Mouse (Mus musculus): Measurements from ENCODE around the gene Pan3. TPM values are rescaled to one million over a fixed set of nuclear protein-coding genes. Genes with fewer than 3 reads are reported as not detected.

Pan3 gene
- polyA plus RNA-seq, 1 experiment from 2014 or later, result 71.9 TPM

- no peak overlapping the region for H3K4me2 ChIP-seq (replicated peaks)
- no peak overlapping the region for H3K9ac ChIP-seq (replicated peaks)
- peaks cover 60% of the 10 kb centered on the region for H3K4me1 ChIP-seq
- H3K27me3 ChIP-seq, result no peaks in the 10 kb centered on the region
- no peak overlapping the region for H3K4me3 ChIP-seq
- 66% methylated on average over 2 of the region's 2 CpGs for WGBS
- H3K27ac ChIP-seq (replicated peaks), result peak overlapping the region; percentile 12; the same call in 1 of the 2 replicates
- no peaks in the 10 kb centered on the region for H3K36me3 ChIP-seq
- H3K9me3 ChIP-seq, result no peaks in the 10 kb centered on the region
- no peak for ATAC-seq (replicated peaks)
These were observed 5.8 kb downstream of the Pan3 start for GRCm38 (mm10) chr5:147435751-147436150.

GRCm38 (mm10) chr5:147436491-147436890 lies 6.5 kb downstream of the Pan3 start:
- Histone ChIP-seq H3K4me1 (peaks cover 58% of the 10 kb centered on the region), H3K27ac (replicated peaks) (0 out of 2 replicates have a peak overlapping the region, but pooled peaks have one; percentile 31), H3K9ac (replicated peaks) (no peak overlapping the region), H3K4me2 (replicated peaks) (no peak overlapping the region), H3K4me3 (no peak overlapping the region), H3K9me3 (no peaks in the 10 kb centered on the region), H3K36me3 (no peaks in the 10 kb centered on the region), H3K27me3 (no peaks in the 10 kb centered on the region)
- 36% methylated on average over 5 of the region's 5 CpGs for WGBS
- no peak for ATAC-seq (replicated peaks)

- Histone ChIP-seq H3K27me3 (no peaks in the 10 kb centered on the region), H3K9ac (replicated peaks) (no peak overlapping the region), H3K9me3 (no peaks in the 10 kb centered on the region), H3K4me2 (replicated peaks) (no peak overlapping the region), H3K4me3 (no peak overlapping the region), H3K4me1 (peaks cover 22% of the 10 kb centered on the region), H3K36me3 (no peaks in the 10 kb centered on the region), H3K27ac (replicated peaks) (no peak overlapping the region)
- no peak for ATAC-seq (replicated peaks)
- 77% methylated on average over 3 of the region's 3 CpGs for WGBS
These were observed 11.1 kb downstream of the Pan3 start for GRCm38 (mm10) chr5:147440996-147441507.

GRCm38 (mm10) chr5:147441979-147442378 lies 12.0 kb downstream of the Pan3 start:
- H3K9me3 ChIP-seq, result no peaks in the 10 kb centered on the region
- H3K4me1 ChIP-seq, result peaks cover 13% of the 10 kb centered on the region
- 89% methylated on average over 1 of the region's 1 CpGs for WGBS
- no peak overlapping the region for H3K4me2 ChIP-seq (replicated peaks)
- no peak overlapping the region for H3K9ac ChIP-seq (replicated peaks)
- ATAC-seq (replicated peaks), result no peak
- H3K27ac ChIP-seq (replicated peaks), result no peak overlapping the region
- no peaks in the 10 kb centered on the region for H3K27me3 ChIP-seq
- no peaks in the 10 kb centered on the region for H3K36me3 ChIP-seq
- no peak overlapping the region for H3K4me3 ChIP-seq

- Histone ChIP-seq H3K9me3 (no peaks in the 10 kb centered on the region), H3K4me2 (replicated peaks) (no peak overlapping the region), H3K27ac (replicated peaks) (no peak overlapping the region), H3K36me3 (no peaks in the 10 kb centered on the region), H3K4me1 (peaks cover 9% of the 10 kb centered on the region), H3K9ac (replicated peaks) (no peak overlapping the region), H3K27me3 (no peaks in the 10 kb centered on the region), H3K4me3 (no peak overlapping the region)
- no peak for ATAC-seq (replicated peaks)
- 79% methylated on average over 4 of the region's 4 CpGs for WGBS
These were observed 12.8 kb downstream of the Pan3 start for GRCm38 (mm10) chr5:147442741-147443140.

GRCm38 (mm10) chr5:147444298-147444697 lies 14.3 kb downstream of the Pan3 start:
- H3K9ac ChIP-seq (replicated peaks), result no peak overlapping the region
- no peaks in the 10 kb centered on the region for H3K9me3 ChIP-seq
- H3K27me3 ChIP-seq, result no peaks in the 10 kb centered on the region
- H3K4me2 ChIP-seq (replicated peaks), result no peak overlapping the region
- H3K4me3 ChIP-seq, result no peak overlapping the region
- H3K27ac ChIP-seq (replicated peaks), result no peak overlapping the region
- ATAC-seq (replicated peaks), result no peak
- peaks cover 17% of the 10 kb centered on the region for H3K4me1 ChIP-seq
- 88% methylated on average over 6 of the region's 6 CpGs for WGBS
- no peaks in the 10 kb centered on the region for H3K36me3 ChIP-seq

GRCm38 (mm10) chr5:147444757-147445156 lies 14.8 kb downstream of the Pan3 start:
- Histone ChIP-seq H3K4me3 (no peak overlapping the region), H3K27me3 (no peaks in the 10 kb centered on the region), H3K9ac (replicated peaks) (no peak overlapping the region), H3K36me3 (no peaks in the 10 kb centered on the region), H3K4me2 (replicated peaks) (no peak overlapping the region), H3K27ac (replicated peaks) (no peak overlapping the region), H3K9me3 (no peaks in the 10 kb centered on the region), H3K4me1 (peaks cover 19% of the 10 kb centered on the region)
- 92% methylated on average over 2 of the region's 2 CpGs for WGBS
- ATAC-seq (replicated peaks), result no peak

GRCm38 (mm10) chr5:147445252-147445651 lies 15.3 kb downstream of the Pan3 start:
- WGBS, result 80% methylated on average over 4 of the region's 4 CpGs

GRCm38 (mm10) chr5:147448526-147448925 lies 18.6 kb downstream of the Pan3 start:
- Histone ChIP-seq H3K4me1 (peaks cover 19% of the 10 kb centered on the region), H3K9me3 (no peaks in the 10 kb centered on the region), H3K4me3 (no peak overlapping the region), H3K9ac (replicated peaks) (no peak overlapping the region), H3K36me3 (no peaks in the 10 kb centered on the region; the same call in 1 of the 2 replicates), H3K27ac (replicated peaks) (0 out of 2 replicates have a peak overlapping the region, but pooled peaks have one; percentile 5), H3K27me3 (no peaks in the 10 kb centered on the region), H3K4me2 (replicated peaks) (no peak overlapping the region)
- ATAC-seq (replicated peaks), result peak; percentile 46
- 26% methylated on average over 4 of the region's 4 CpGs for WGBS

More at GRCm38 (mm10) chr5:147445252-147445651, 15.3 kb downstream of the Pan3 start:
- H3K9me3 ChIP-seq, result no peaks in the 10 kb centered on the region
- H3K27me3 ChIP-seq, result no peaks in the 10 kb centered on the region
- no peak for ATAC-seq (replicated peaks)
- no peak overlapping the region for H3K4me3 ChIP-seq
- no peak overlapping the region for H3K27ac ChIP-seq (replicated peaks)
- no peak overlapping the region for H3K9ac ChIP-seq (replicated peaks)
- H3K36me3 ChIP-seq, result no peaks in the 10 kb centered on the region
- H3K4me2 ChIP-seq (replicated peaks), result no peak overlapping the region
- peaks cover 19% of the 10 kb centered on the region for H3K4me1 ChIP-seq

- Histone ChIP-seq H3K27me3 (no peaks in the 10 kb centered on the region), H3K9me3 (no peaks in the 10 kb centered on the region), H3K4me3 (no peak overlapping the region), H3K27ac (replicated peaks) (no peak overlapping the region), H3K9ac (replicated peaks) (no peak overlapping the region), H3K4me2 (replicated peaks) (no peak overlapping the region), H3K4me1 (peaks cover 19% of the 10 kb centered on the region), H3K36me3 (no peaks in the 10 kb centered on the region; the same call in 1 of the 2 replicates)
- ATAC-seq (replicated peaks), result peak; percentile 61
- WGBS, result 52% methylated on average over 4 of the region's 4 CpGs
These were observed 19.0 kb downstream of the Pan3 start for GRCm38 (mm10) chr5:147448933-147449332.

GRCm38 (mm10) chr5:147456491-147456890 lies 26.5 kb downstream of the Pan3 start:
- 94% methylated on average over 4 of the region's 4 CpGs for WGBS
- H3K4me3 ChIP-seq, result no peak overlapping the region
- H3K36me3 ChIP-seq, result peaks cover 9% of the 10 kb centered on the region
- no peaks in the 10 kb centered on the region for H3K27me3 ChIP-seq
- ATAC-seq (replicated peaks), result no peak
- H3K4me2 ChIP-seq (replicated peaks), result no peak overlapping the region
- no peaks in the 10 kb centered on the region for H3K4me1 ChIP-seq
- no peak overlapping the region for H3K27ac ChIP-seq (replicated peaks)
- H3K9me3 ChIP-seq, result no peaks in the 10 kb centered on the region
- H3K9ac ChIP-seq (replicated peaks), result no peak overlapping the region

- no peak overlapping the region for H3K4me3 ChIP-seq
- no peaks in the 10 kb centered on the region for H3K9me3 ChIP-seq
- no peak overlapping the region for H3K27ac ChIP-seq (replicated peaks)
- ATAC-seq (replicated peaks), result no peak
- no peaks in the 10 kb centered on the region for H3K27me3 ChIP-seq
- H3K4me1 ChIP-seq, result peaks cover 6% of the 10 kb centered on the region; the same call in 1 of the 2 replicates
- no peak overlapping the region for H3K9ac ChIP-seq (replicated peaks)
- 38% methylated on average over 4 of the region's 4 CpGs for WGBS
- H3K36me3 ChIP-seq, result peaks cover 6% of the 10 kb centered on the region
- no peak overlapping the region for H3K4me2 ChIP-seq (replicated peaks)
These were observed 30.0 kb downstream of the Pan3 start for GRCm38 (mm10) chr5:147459821-147460567.
